Mouse (Mus musculus) testis, adult 2 months (tissue): ENCODE measurements around the gene Sh3rf1. TPM values are rescaled to one million over a fixed set of nuclear protein-coding genes. Genes with fewer than 3 reads are reported as not detected.

Experiments
- H3K27ac ChIP-seq: fragments of 200-500 bp; 2 replicates; pipeline ENCODE4 v1.5.1; 2012; ENCODE audit warnings: low read depth, low read length; ENCODE audit not compliant: control insufficient read depth, insufficient read depth
- H3K27me3 ChIP-seq: fragments of 200-500 bp; 2 replicates; pipeline ENCODE4 v1.6.1; 2012; ENCODE audit warnings: mild to moderate bottlenecking, low read length, moderate library complexity; ENCODE audit not compliant: control insufficient read depth, insufficient read depth
- H3K36me3 ChIP-seq: fragments of 200-500 bp; 2 replicates; pipeline ENCODE4 v1.6.1; 2012; ENCODE audit warnings: mild to moderate bottlenecking, low read length; ENCODE audit not compliant: control insufficient read depth, insufficient read depth
- H3K4me1 ChIP-seq: fragments of 200-500 bp; 2 replicates; pipeline ENCODE4 v1.6.1; 2012; ENCODE audit warnings: low read length; ENCODE audit not compliant: control insufficient read depth, insufficient read depth
- H3K4me3 ChIP-seq: fragments of 200-500 bp; 2 replicates; pipeline ENCODE4 v1.5.1; 2012; ENCODE audit warnings: low read depth, mild to moderate bottlenecking, low read length, moderate library complexity, mixed read lengths; ENCODE audit not compliant: control insufficient read depth
- CTCF ChIP-seq: fragments of 200-500 bp; IDR thresholded peaks from 2 replicates; pipeline ENCODE4 v1.5.1; 2012; ENCODE audit warnings: low read depth, mild to moderate bottlenecking, inconsistent platforms, low read length, moderate library complexity; ENCODE audit not compliant: control insufficient read depth, insufficient read depth, insufficient replicate concordance
- POLR2A ChIP-seq: fragments of 200-500 bp; IDR thresholded peaks from 2 replicates; pipeline ENCODE4 v1.6.1; 2012; ENCODE audit warnings: low read depth, mild to moderate bottlenecking, inconsistent platforms, low read length, moderate library complexity; ENCODE audit not compliant: control insufficient read depth
- polyA plus RNA-seq: library from polyadenylated mRNA; depleted of rRNA; stranded (reverse); fragments of >200 nt; gene quantifications from 2 replicates; pipeline ENCODE4 v1.2.3, GENCODE M21; 2012

Gene Sh3rf1
- polyA plus RNA-seq, 1 experiment, result 2.2 TPM

- no peaks in the 10 kb centered on the region for H3K27me3 ChIP-seq
- no peak overlapping the region for H3K27ac ChIP-seq
- TF ChIP-seq CTCF, result no peak
- no peak for TF ChIP-seq POLR2A
- H3K4me3 ChIP-seq, result no peak overlapping the region
- H3K36me3 ChIP-seq, result no peaks in the 10 kb centered on the region
- H3K4me1 ChIP-seq, result no peaks in the 10 kb centered on the region
Observed at GRCm38 (mm10) chr8:61326281-61326680, 102.6 kb downstream of the Sh3rf1 start.

GRCm38 (mm10) chr8:61327333-61327732, 103.7 kb downstream of the Sh3rf1 start:
- no peak overlapping the region for H3K27ac ChIP-seq
- no peaks in the 10 kb centered on the region for H3K36me3 ChIP-seq
- H3K4me3 ChIP-seq, result no peak overlapping the region
- no peak for TF ChIP-seq POLR2A
- TF ChIP-seq CTCF, result no peak
- no peaks in the 10 kb centered on the region for H3K27me3 ChIP-seq
- no peaks in the 10 kb centered on the region for H3K4me1 ChIP-seq

GRCm38 (mm10) chr8:61339629-61340028, 116.0 kb downstream of the Sh3rf1 start:
- H3K4me1 ChIP-seq, result no peaks in the 10 kb centered on the region
- no peak overlapping the region for H3K4me3 ChIP-seq
- H3K27ac ChIP-seq, result no peak overlapping the region
- no peaks in the 10 kb centered on the region for H3K36me3 ChIP-seq
- H3K27me3 ChIP-seq, result no peaks in the 10 kb centered on the region
- TF ChIP-seq POLR2A, result no peak
- no peak for TF ChIP-seq CTCF

- H3K4me1 ChIP-seq, result no peaks in the 10 kb centered on the region
- no peaks in the 10 kb centered on the region for H3K36me3 ChIP-seq
- H3K27ac ChIP-seq, result no peak overlapping the region
- H3K27me3 ChIP-seq, result no peaks in the 10 kb centered on the region
- H3K4me3 ChIP-seq, result no peak overlapping the region
- no peak for TF ChIP-seq POLR2A
- no peak for TF ChIP-seq CTCF
Observed at GRCm38 (mm10) chr8:61340283-61340984, 116.8 kb downstream of the Sh3rf1 start.

GRCm38 (mm10) chr8:61341587-61342441, 118.1 kb downstream of the Sh3rf1 start:
- Histone ChIP-seq H3K4me1 (no peaks in the 10 kb centered on the region), H3K36me3 (no peaks in the 10 kb centered on the region), H3K27me3 (no peaks in the 10 kb centered on the region), H3K4me3 (no peak overlapping the region), H3K27ac (no peak overlapping the region)
- TF ChIP-seq CTCF (no peak), POLR2A (no peak)

GRCm38 (mm10) chr8:61342473-61343026, 118.9 kb downstream of the Sh3rf1 start:
- Histone ChIP-seq H3K4me1 (no peaks in the 10 kb centered on the region), H3K36me3 (no peaks in the 10 kb centered on the region), H3K4me3 (no peak overlapping the region), H3K27ac (no peak overlapping the region), H3K27me3 (no peaks in the 10 kb centered on the region)
- TF ChIP-seq POLR2A (no peak), CTCF (no peak)

GRCm38 (mm10) chr8:61344435-61344834, 120.8 kb downstream of the Sh3rf1 start:
- Histone ChIP-seq H3K27ac (no peak overlapping the region), H3K27me3 (no peaks in the 10 kb centered on the region), H3K4me1 (no peaks in the 10 kb centered on the region), H3K4me3 (no peak overlapping the region), H3K36me3 (no peaks in the 10 kb centered on the region)
- TF ChIP-seq POLR2A (no peak), CTCF (no peak)
